Mouse (Mus musculus) liver, embryonic 16.5 days (tissue): Measurements from ENCODE around the gene Fbxo34. TPM values are rescaled to one million over a fixed set of nuclear protein-coding genes. Genes with fewer than 3 reads are reported as not detected.

Experiments used
- ATAC-seq: fragments of 200-750 bp; cut with Nextera tagmentation; 2 replicates; pipeline ENCODE4 v1.8.0; 2017; ENCODE audit warnings: low read depth, mild to moderate bottlenecking, moderate number of reproducible peaks, moderate library complexity
- H3K27ac ChIP-seq: fragments of 300-500 bp; sonication (generic); 2 replicates; pipeline ENCODE4 v1.5.1; 2014; ENCODE audit warnings: mild to moderate bottlenecking, low read length
- H3K27me3 ChIP-seq: fragments of 300-500 bp; sonication (generic); 2 replicates; pipeline ENCODE4 v1.6.1; 2014; ENCODE audit warnings: low read depth, low read length, mixed read lengths; ENCODE audit not compliant: control insufficient read depth, insufficient read depth
- H3K36me3 ChIP-seq: fragments of 300-500 bp; sonication (generic); 2 replicates; pipeline ENCODE4 v1.6.1; 2014; ENCODE audit warnings: mild to moderate bottlenecking; ENCODE audit not compliant: control insufficient read depth, insufficient read depth
- H3K4me1 ChIP-seq: fragments of 300-500 bp; sonication (generic); 2 replicates; pipeline ENCODE4 v1.6.1; 2014; ENCODE audit warnings: low read depth, low read length, mixed read lengths; ENCODE audit not compliant: control insufficient read depth
- H3K4me2 ChIP-seq: fragments of 300-500 bp; sonication (generic); 2 replicates; pipeline ENCODE4 v1.6.1; 2014; ENCODE audit warnings: low read depth, low read length, mixed read lengths
- H3K4me3 ChIP-seq: fragments of 300-500 bp; sonication (generic); 2 replicates; pipeline ENCODE4 v1.5.1; 2014; ENCODE audit warnings: low read depth, mild to moderate bottlenecking, low read length
- H3K9ac ChIP-seq: fragments of 300-500 bp; sonication (generic); 2 replicates; pipeline ENCODE4 v1.6.1; 2014; ENCODE audit warnings: low read depth, low read length
- H3K9me3 ChIP-seq: fragments of 300-500 bp; sonication (generic); replicated peaks from 2 replicates; pipeline ENCODE4 v1.6.1; 2016; ENCODE audit warnings: low read length; ENCODE audit not compliant: control insufficient read depth
- WGBS: fragments of 180-500 bp; shearing (Covaris S2); extraction: QIAGEN DNeasy Blood & Tissue Kit; methylation state at CpG from one replicate; pipeline ENCODE4 v1.1.7; 2014; ENCODE audit not compliant: insufficient replicate concordance; 5-methylcytosine and 5-hydroxymethylcytosine counted together
- polyA plus RNA-seq: library from polyadenylated mRNA; unstranded; fragments of >200 nt; fragmentation: Nextera tagmentation; extraction: Ambion mirVana; gene quantifications from 2 replicates; pipeline ENCODE4 v1.2.1, GENCODE M21; 2015

The Fbxo34 gene
- polyA plus RNA-seq, 1 experiment from 2014 or later = 41.6 TPM

GRCm38 (mm10) chr14:47504036-47504435 is 53.8 kb downstream of the Fbxo34 start:
- no peaks in the 10 kb centered on the region; the same call in none of the 2 replicates for H3K36me3 ChIP-seq
- 81% methylated on average over 3 of the region's 3 CpGs for WGBS
- no peak overlapping the region for H3K4me2 ChIP-seq
- H3K9me3 ChIP-seq = no peaks in the 10 kb centered on the region
- no peak overlapping the region for H3K4me3 ChIP-seq
- H3K4me1 ChIP-seq = no peaks in the 10 kb centered on the region
- no peak for ATAC-seq
- no peaks in the 10 kb centered on the region for H3K27me3 ChIP-seq
- no peak overlapping the region for H3K9ac ChIP-seq
- H3K27ac ChIP-seq = no peak overlapping the region

GRCm38 (mm10) chr14:47506676-47507075 is 56.5 kb downstream of the Fbxo34 start:
- ATAC-seq = no peak
- H3K9me3 ChIP-seq = no peaks in the 10 kb centered on the region
- no peak overlapping the region for H3K27ac ChIP-seq
- H3K27me3 ChIP-seq = no peaks in the 10 kb centered on the region
- H3K9ac ChIP-seq = no peak overlapping the region
- H3K36me3 ChIP-seq = no peaks in the 10 kb centered on the region; the same call in none of the 2 replicates
- no peak overlapping the region for H3K4me2 ChIP-seq
- WGBS = 92% methylated on average over 5 of the region's 5 CpGs
- H3K4me3 ChIP-seq = no peak overlapping the region
- H3K4me1 ChIP-seq = peaks cover 9% of the 10 kb centered on the region

GRCm38 (mm10) chr14:47508035-47508434 is 57.8 kb downstream of the Fbxo34 start:
- Histone ChIP-seq H3K9me3 (no peaks in the 10 kb centered on the region), H3K27me3 (no peaks in the 10 kb centered on the region), H3K4me2 (no peak overlapping the region), H3K4me1 (peaks cover 16% of the 10 kb centered on the region), H3K27ac (no peak overlapping the region), H3K36me3 (no peaks in the 10 kb centered on the region; the same call in none of the 2 replicates), H3K9ac (no peak overlapping the region), H3K4me3 (no peak overlapping the region)
- no peak for ATAC-seq

GRCm38 (mm10) chr14:47510244-47510643 is 60.0 kb downstream of the Fbxo34 start:
- ATAC-seq = no peak
- H3K4me3 ChIP-seq = no peak overlapping the region
- 85% methylated on average over 4 of the region's 4 CpGs for whole genome bisulfite sequencing
- no peaks in the 10 kb centered on the region; the same call in 1 of the 2 replicates for H3K36me3 ChIP-seq
- no peak overlapping the region for H3K9ac ChIP-seq
- no peaks in the 10 kb centered on the region for H3K9me3 ChIP-seq
- peaks cover 32% of the 10 kb centered on the region for H3K4me1 ChIP-seq
- no peaks in the 10 kb centered on the region for H3K27me3 ChIP-seq
- no peak overlapping the region for H3K4me2 ChIP-seq
- H3K27ac ChIP-seq = no peak overlapping the region

- Histone ChIP-seq H3K27ac (peak overlapping the region; percentile 35), H3K36me3 (no peaks in the 10 kb centered on the region; the same call in 1 of the 2 replicates), H3K4me3 (no peak overlapping the region), H3K9ac (no peak overlapping the region), H3K27me3 (no peaks in the 10 kb centered on the region), H3K9me3 (no peaks in the 10 kb centered on the region), H3K4me2 (no peak overlapping the region), H3K4me1 (peaks cover 53% of the 10 kb centered on the region)
- ATAC-seq = no peak
- WGBS = 78% methylated on average over 3 of the region's 3 CpGs
Measured at GRCm38 (mm10) chr14:47513606-47514005, 63.4 kb downstream of the Fbxo34 start.

GRCm38 (mm10) chr14:47514816-47515453 is 64.7 kb downstream of the Fbxo34 start:
- Histone ChIP-seq H3K4me1 (peaks cover 66% of the 10 kb centered on the region), H3K9ac (peak overlapping the region; percentile 19), H3K4me3 (no peak overlapping the region), H3K27ac (peak overlapping the region; percentile 84), H3K27me3 (no peaks in the 10 kb centered on the region), H3K36me3 (no peaks in the 10 kb centered on the region; the same call in 1 of the 2 replicates), H3K4me2 (peak overlapping the region; percentile 1), H3K9me3 (no peaks in the 10 kb centered on the region)
- peak; percentile 57 for ATAC-seq
- 34% methylated on average over 7 of the region's 7 CpGs for WGBS

- Histone ChIP-seq H3K27ac (peak overlapping the region; percentile 84), H3K4me2 (peak overlapping the region; percentile 1), H3K9me3 (no peaks in the 10 kb centered on the region), H3K4me3 (no peak overlapping the region), H3K27me3 (no peaks in the 10 kb centered on the region), H3K4me1 (peaks cover 73% of the 10 kb centered on the region), H3K36me3 (no peaks in the 10 kb centered on the region; the same call in 1 of the 2 replicates), H3K9ac (peak overlapping the region; percentile 19; the same call in 1 of the 2 replicates)
- peak; percentile 90 for ATAC-seq
- 29% methylated on average over 8 of the region's 8 CpGs for WGBS
Measured at GRCm38 (mm10) chr14:47515636-47516035, 65.4 kb downstream of the Fbxo34 start.

GRCm38 (mm10) chr14:47516755-47517154 is 66.5 kb downstream of the Fbxo34 start:
- peaks cover 75% of the 10 kb centered on the region for H3K4me1 ChIP-seq
- no peak overlapping the region for H3K4me2 ChIP-seq
- H3K4me3 ChIP-seq = no peak overlapping the region
- H3K9me3 ChIP-seq = no peaks in the 10 kb centered on the region
- peak overlapping the region; percentile 34 for H3K27ac ChIP-seq
- no peaks in the 10 kb centered on the region; the same call in 1 of the 2 replicates for H3K36me3 ChIP-seq
- 84% methylated on average over 6 of the region's 6 CpGs for WGBS
- no peak for ATAC-seq
- H3K27me3 ChIP-seq = no peaks in the 10 kb centered on the region
- no peak overlapping the region for H3K9ac ChIP-seq

GRCm38 (mm10) chr14:47518619-47519018 is 68.4 kb downstream of the Fbxo34 start:
- Histone ChIP-seq H3K27me3 (no peaks in the 10 kb centered on the region), H3K27ac (peak overlapping the region; percentile 37), H3K4me1 (peaks cover 73% of the 10 kb centered on the region), H3K4me3 (no peak overlapping the region), H3K4me2 (no peak overlapping the region), H3K36me3 (no peaks in the 10 kb centered on the region; the same call in 1 of the 2 replicates), H3K9me3 (no peaks in the 10 kb centered on the region), H3K9ac (no peak overlapping the region)
- no peak for ATAC-seq
- WGBS = 76% methylated on average over 6 of the region's 6 CpGs
